Mouse (Mus musculus) 3T3-L1 (cell line): ENCODE results near the gene Gm5136.

ENCODE experiments used
- DNase-seq: peaks from one replicate; pipeline ENCODE4 v3.0.0-alpha.2; 2015; ENCODE audit warnings: low read depth, low spot score

Gm5136 gene

GRCm38 (mm10) chr10:108699946-108700345 is at the start of gene Gm5136:
Gm5136 (minus strand) TSS chr10:108700160.
- DNase-seq: no peak

GRCm38 (mm10) chr10:108743759-108744158 is 43.8 kb upstream of the Gm5136 start:
- DNase-seq: no peak

- peak; percentile 67 for DNase-seq
Measured at GRCm38 (mm10) chr10:108733982-108734381, 34.0 kb upstream of the Gm5136 start.

GRCm38 (mm10) chr10:108728961-108729360 is 29.0 kb upstream of the Gm5136 start:
- no peak for DNase-seq

GRCm38 (mm10) chr10:108726391-108726790 is 26.4 kb upstream of the Gm5136 start:
- DNase-seq: no peak

GRCm38 (mm10) chr10:108724878-108725277 is 24.9 kb upstream of the Gm5136 start:
- DNase-seq: no peak

- no peak for DNase-seq
Measured at GRCm38 (mm10) chr10:108710514-108710913, 10.6 kb upstream of the Gm5136 start.

GRCm38 (mm10) chr10:108705658-108706057 is 5.7 kb upstream of the Gm5136 start:
- DNase-seq: no peak

GRCm38 (mm10) chr10:108701361-108702128 is 1.6 kb upstream of the Gm5136 start:
- no peak for DNase-seq

- DNase-seq: no peak
Measured at GRCm38 (mm10) chr10:108697062-108697461, 2.9 kb downstream of the Gm5136 start.

- DNase-seq: no peak
Measured at GRCm38 (mm10) chr10:108690954-108691353, 9.0 kb downstream of the Gm5136 start.

GRCm38 (mm10) chr10:108686696-108687095 is 13.3 kb downstream of the Gm5136 start:
- no peak for DNase-seq

- DNase-seq: no peak
Measured at GRCm38 (mm10) chr10:108679675-108680390, 20.1 kb downstream of the Gm5136 start.

GRCm38 (mm10) chr10:108677053-108677452 is 22.9 kb downstream of the Gm5136 start:
- no peak for DNase-seq

- no peak for DNase-seq
Measured at GRCm38 (mm10) chr10:108668944-108669343, 31.0 kb downstream of the Gm5136 start.

- DNase-seq: no peak
Measured at GRCm38 (mm10) chr10:108660295-108660694, 39.7 kb downstream of the Gm5136 start.

- DNase-seq: no peak
Measured at GRCm38 (mm10) chr10:108658300-108658699, 41.7 kb downstream of the Gm5136 start.

GRCm38 (mm10) chr10:108657669-108658068 is 42.3 kb downstream of the Gm5136 start:
- DNase-seq: no peak

- DNase-seq: no peak
Measured at GRCm38 (mm10) chr10:108656898-108657297, 43.1 kb downstream of the Gm5136 start.

GRCm38 (mm10) chr10:108655074-108655473 is 44.9 kb downstream of the Gm5136 start:
- no peak for DNase-seq

- no peak for DNase-seq
Measured at GRCm38 (mm10) chr10:108652831-108653230, 47.1 kb downstream of the Gm5136 start.

GRCm38 (mm10) chr10:108652066-108652465 is 47.9 kb downstream of the Gm5136 start:
- DNase-seq: no peak

GRCm38 (mm10) chr10:108649174-108649573 is 50.8 kb downstream of the Gm5136 start:
- no peak for DNase-seq
